Mouse (Mus musculus): Measurements from ENCODE around the gene Aco2. TPM values are rescaled to one million over a fixed set of nuclear protein-coding genes. Genes with fewer than 3 reads are reported as not detected.

Aco2 gene
- polyA plus RNA-seq, 1 experiment, result 174 TPM

DNA sequence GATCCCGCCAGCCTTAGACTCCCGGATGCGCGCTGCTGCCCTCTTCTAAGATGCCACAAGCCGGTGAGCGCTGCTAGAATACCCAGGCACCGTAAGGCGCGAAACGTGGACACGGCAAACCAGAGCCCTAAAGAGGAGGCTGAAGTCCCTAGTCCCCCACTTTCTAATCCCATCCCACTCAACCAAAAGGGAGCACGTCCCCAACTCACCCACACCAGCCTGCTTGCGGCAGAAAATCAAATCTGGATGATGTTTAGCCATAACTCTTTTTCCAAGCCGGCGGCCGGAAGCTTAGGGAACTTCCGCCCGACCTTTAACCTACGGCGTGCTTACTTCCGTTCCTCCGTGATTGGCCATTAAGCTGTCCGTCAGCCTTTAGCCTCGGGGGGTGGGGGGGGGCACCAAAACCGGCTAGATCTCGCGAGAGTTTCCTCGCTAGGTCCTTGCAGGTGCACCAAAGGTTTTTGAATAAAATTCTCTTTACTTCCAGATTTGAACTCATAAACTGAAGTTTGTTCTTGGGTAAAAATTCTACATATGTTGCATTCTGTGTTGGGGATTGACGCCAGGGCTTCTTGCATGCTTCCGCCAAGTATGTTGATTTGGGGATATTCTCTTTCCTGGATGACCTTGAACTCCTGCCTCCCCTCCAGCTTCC lies 376 bp upstream of the Aco2 start, which contains the start of gene Phf5a:
Phf5a (minus strand) TSS at position 308 of the 658 bp plus-strand sequence.
- Histone ChIP-seq H3K4me3 (ENCODE audit: low read depth, low read length) (peak within 1 kb of the TSS; percentile 96), H3K27ac (ENCODE audit: insufficient read depth, low read length) (peak within 1 kb of the TSS; percentile 73), H3K4me1 (ENCODE audit: control insufficient read depth, insufficient read depth, low read length) (peaks cover 2% of the 10 kb centered on the region), H3K9ac (ENCODE audit: low read depth, poor library complexity, severe bottlenecking) (peak within 1 kb of the TSS; percentile 98), H3K36me3 (ENCODE audit: control insufficient read depth, insufficient read depth, low read length, poor library complexity, severe bottlenecking) (peaks cover 41% of the 10 kb centered on the region), H3K27me3 (ENCODE audit: control insufficient read depth, insufficient read depth, low read length, poor library complexity, severe bottlenecking) (no peaks in the 10 kb centered on the region), H3K9me3 (replicated peaks; ENCODE audit: control insufficient read depth, insufficient read depth, low read length, poor library complexity, severe bottlenecking) (no peaks in the 10 kb centered on the region)
- TF ChIP-seq POLR2A (IDR thresholded peaks at IDR 0.05; ENCODE audit: insufficient read depth, low read length) (no peak), CTCF (IDR thresholded peaks at IDR 0.05; ENCODE audit: low read depth, low read length) (no peak), EP300 (IDR thresholded peaks at IDR 0.05; ENCODE audit: insufficient read depth, low read depth, low read length) (no peak)

DNA sequence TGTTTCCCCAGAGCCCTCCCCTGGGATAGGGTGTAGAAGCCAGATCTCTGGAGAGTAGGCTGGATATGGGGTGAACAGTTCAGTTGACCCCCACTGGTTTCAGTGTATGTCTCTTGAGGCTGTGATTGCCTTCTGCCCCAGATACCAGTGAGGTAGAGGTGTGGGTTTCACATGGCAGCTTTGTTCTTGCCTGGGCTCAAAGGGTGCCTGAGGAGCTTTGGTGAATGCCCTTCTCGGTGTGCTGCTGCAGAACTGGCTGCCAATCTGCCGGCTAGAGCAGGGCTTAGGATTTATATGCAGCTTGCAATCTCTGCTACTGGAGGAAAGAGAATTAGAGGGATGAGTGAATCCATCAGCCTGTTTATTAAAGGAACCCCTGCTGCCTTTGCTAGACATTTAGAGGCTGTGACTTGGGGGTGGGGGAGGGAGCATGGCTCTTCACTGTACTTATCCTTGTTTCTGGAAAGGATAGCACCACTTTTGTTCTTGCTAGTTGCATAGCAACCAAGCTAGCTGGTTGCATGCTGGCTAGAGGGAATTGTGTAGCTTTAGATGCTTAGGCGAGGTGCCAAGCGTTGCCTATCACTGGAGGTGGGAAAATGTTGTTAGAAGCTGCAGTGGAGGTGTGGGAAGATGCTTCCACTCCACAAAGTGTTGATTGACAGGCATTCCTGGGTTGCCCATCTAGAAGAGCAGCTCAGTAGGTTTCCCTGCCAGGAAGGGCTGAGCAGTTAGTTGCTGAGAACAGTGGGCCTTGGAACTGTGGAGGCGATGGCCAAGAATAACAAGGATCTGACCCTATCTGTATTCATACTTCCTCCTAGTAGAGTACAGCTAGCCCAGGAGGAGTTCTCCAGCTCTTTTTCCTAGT lies 7.7 kb downstream of the Aco2 start:
- no peaks in the 10 kb centered on the region for H3K27me3 ChIP-seq (ENCODE audit: control insufficient read depth, insufficient read depth, low read length, poor library complexity, severe bottlenecking)
- no peaks in the 10 kb centered on the region for H3K9me3 ChIP-seq (replicated peaks; ENCODE audit: control insufficient read depth, insufficient read depth, low read length, poor library complexity, severe bottlenecking)
- H3K9ac ChIP-seq (ENCODE audit: low read depth, poor library complexity, severe bottlenecking), result no peak overlapping the region
- no peak overlapping the region for H3K27ac ChIP-seq (ENCODE audit: insufficient read depth, low read length)
- no peak overlapping the region for H3K4me3 ChIP-seq (ENCODE audit: low read depth, low read length)
- no peaks in the 10 kb centered on the region for H3K36me3 ChIP-seq (ENCODE audit: control insufficient read depth, insufficient read depth, low read length, poor library complexity, severe bottlenecking)
- H3K4me1 ChIP-seq (ENCODE audit: control insufficient read depth, insufficient read depth, low read length), result no peaks in the 10 kb centered on the region
- TF ChIP-seq POLR2A (IDR thresholded peaks at IDR 0.05; ENCODE audit: insufficient read depth, low read length), result no peak

DNA sequence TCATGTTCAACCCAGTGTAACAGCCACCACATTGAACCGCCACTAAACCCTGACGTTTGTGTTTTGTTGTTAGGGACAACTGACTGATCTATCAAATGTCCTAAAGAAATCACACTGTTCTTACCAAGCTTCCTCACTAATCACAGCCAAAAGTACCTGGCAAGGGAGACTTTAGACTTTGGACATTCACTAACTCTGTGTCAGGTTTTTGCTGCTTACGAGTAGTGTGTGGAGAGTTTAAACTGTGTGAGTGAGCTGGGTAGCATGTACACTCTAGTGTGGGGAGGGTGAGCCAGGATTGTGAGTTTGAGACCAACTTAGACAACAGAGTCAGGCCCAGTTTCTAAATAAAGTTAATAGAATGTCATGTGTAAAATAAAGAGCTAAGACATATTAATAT lies 10.2 kb downstream of the Aco2 start:
- no peak overlapping the region for H3K4me3 ChIP-seq (ENCODE audit: low read depth, low read length)
- no peaks in the 10 kb centered on the region for H3K4me1 ChIP-seq (ENCODE audit: control insufficient read depth, insufficient read depth, low read length)
- no peaks in the 10 kb centered on the region for H3K9me3 ChIP-seq (replicated peaks; ENCODE audit: control insufficient read depth, insufficient read depth, low read length, poor library complexity, severe bottlenecking)
- no peak for TF ChIP-seq POLR2A (IDR thresholded peaks at IDR 0.05; ENCODE audit: insufficient read depth, low read length)
- no peak for TF ChIP-seq CTCF (IDR thresholded peaks at IDR 0.05; ENCODE audit: low read depth, low read length)
- no peak for TF ChIP-seq EP300 (IDR thresholded peaks at IDR 0.05; ENCODE audit: insufficient read depth, low read depth, low read length)
- H3K27me3 ChIP-seq (ENCODE audit: control insufficient read depth, insufficient read depth, low read length, poor library complexity, severe bottlenecking), result no peaks in the 10 kb centered on the region
- peaks cover 5% of the 10 kb centered on the region; the same call in 1 of the 2 replicates for H3K36me3 ChIP-seq (ENCODE audit: control insufficient read depth, insufficient read depth, low read length, poor library complexity, severe bottlenecking)
- no peak overlapping the region for H3K9ac ChIP-seq (ENCODE audit: low read depth, poor library complexity, severe bottlenecking)
- no peak overlapping the region for H3K27ac ChIP-seq (ENCODE audit: insufficient read depth, low read length)

DNA sequence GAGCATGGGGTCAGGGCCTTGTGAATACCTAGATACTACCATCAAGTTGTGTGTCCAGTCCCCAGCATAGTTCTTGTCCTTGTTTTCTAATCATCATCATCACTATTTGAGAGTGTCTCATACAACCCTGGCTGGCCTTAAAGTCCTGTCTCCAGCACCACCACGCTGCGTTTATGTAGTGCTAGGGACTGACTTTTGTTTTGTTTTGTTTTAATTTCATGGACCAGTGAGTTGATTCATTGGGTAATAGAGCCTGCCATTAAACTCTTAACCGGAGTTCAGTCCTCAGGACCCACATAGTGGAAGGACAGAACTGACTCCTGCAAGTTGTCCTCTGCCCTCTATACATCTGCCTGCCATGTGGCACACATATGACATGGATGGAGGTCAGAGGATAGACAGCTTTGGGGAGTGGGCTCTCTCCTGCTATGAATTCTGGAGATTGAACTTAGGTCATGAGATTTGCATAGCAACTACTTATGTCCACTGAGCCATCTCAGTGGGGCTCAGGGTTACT lies 13.4 kb downstream of the Aco2 start:
- no peaks in the 10 kb centered on the region for H3K9me3 ChIP-seq (replicated peaks; ENCODE audit: control insufficient read depth, insufficient read depth, low read length, poor library complexity, severe bottlenecking)
- H3K4me1 ChIP-seq (ENCODE audit: control insufficient read depth, insufficient read depth, low read length), result no peaks in the 10 kb centered on the region
- TF ChIP-seq CTCF (IDR thresholded peaks at IDR 0.05; ENCODE audit: low read depth, low read length), result no peak
- TF ChIP-seq POLR2A (IDR thresholded peaks at IDR 0.05; ENCODE audit: insufficient read depth, low read length), result no peak
- TF ChIP-seq EP300 (IDR thresholded peaks at IDR 0.05; ENCODE audit: insufficient read depth, low read depth, low read length), result no peak
- H3K27me3 ChIP-seq (ENCODE audit: control insufficient read depth, insufficient read depth, low read length, poor library complexity, severe bottlenecking), result no peaks in the 10 kb centered on the region
- peaks cover 18% of the 10 kb centered on the region for H3K36me3 ChIP-seq (ENCODE audit: control insufficient read depth, insufficient read depth, low read length, poor library complexity, severe bottlenecking)
- no peak overlapping the region for H3K4me3 ChIP-seq (ENCODE audit: low read depth, low read length)
- no peak overlapping the region for H3K27ac ChIP-seq (ENCODE audit: insufficient read depth, low read length)
- no peak overlapping the region for H3K9ac ChIP-seq (ENCODE audit: low read depth, poor library complexity, severe bottlenecking)

DNA sequence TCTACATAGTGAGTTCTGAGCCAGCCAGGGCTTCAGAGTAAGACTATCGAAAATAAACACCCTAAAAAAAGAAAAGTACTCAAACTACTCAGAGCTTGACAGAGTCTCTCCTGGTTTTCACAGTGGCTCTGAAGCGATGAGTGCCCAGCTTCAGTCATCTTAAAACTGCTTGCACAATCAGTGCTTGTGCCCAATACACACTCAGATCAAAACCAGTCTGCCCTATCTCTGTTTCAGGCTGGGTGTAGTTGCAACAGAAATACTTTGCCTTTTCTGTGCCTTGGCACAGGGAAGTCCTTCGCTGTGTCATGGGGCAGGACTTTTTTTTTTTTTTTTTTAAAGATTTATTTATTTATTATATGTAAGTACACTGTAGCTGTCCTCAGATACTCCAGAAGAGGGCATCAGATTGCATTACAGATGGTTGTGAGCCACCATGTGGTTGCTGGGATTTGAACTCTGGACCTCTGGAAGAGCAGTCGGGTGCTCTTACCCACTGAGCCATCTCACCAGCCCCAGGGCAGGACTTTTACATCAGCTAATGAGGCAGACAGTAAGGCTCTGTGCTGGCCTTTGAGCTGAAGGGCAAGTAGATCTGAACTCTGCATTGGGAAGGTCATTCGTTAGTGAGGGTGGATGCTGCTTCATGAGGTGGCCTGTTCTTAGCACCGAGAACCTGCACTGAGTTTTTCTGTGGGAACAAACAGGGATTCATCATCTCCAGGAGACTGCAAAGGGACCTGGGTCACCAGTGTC lies 14.9 kb downstream of the Aco2 start:
- Histone ChIP-seq H3K4me1 (ENCODE audit: control insufficient read depth, insufficient read depth, low read length) (no peaks in the 10 kb centered on the region), H3K27me3 (ENCODE audit: control insufficient read depth, insufficient read depth, low read length, poor library complexity, severe bottlenecking) (no peaks in the 10 kb centered on the region), H3K4me3 (ENCODE audit: low read depth, low read length) (no peak overlapping the region), H3K27ac (ENCODE audit: insufficient read depth, low read length) (no peak overlapping the region), H3K9me3 (replicated peaks; ENCODE audit: control insufficient read depth, insufficient read depth, low read length, poor library complexity, severe bottlenecking) (no peaks in the 10 kb centered on the region), H3K36me3 (ENCODE audit: control insufficient read depth, insufficient read depth, low read length, poor library complexity, severe bottlenecking) (peaks cover 23% of the 10 kb centered on the region), H3K9ac (ENCODE audit: low read depth, poor library complexity, severe bottlenecking) (no peak overlapping the region)
- no peak for TF ChIP-seq CTCF (IDR thresholded peaks at IDR 0.05; ENCODE audit: low read depth, low read length)
- no peak for TF ChIP-seq POLR2A (IDR thresholded peaks at IDR 0.05; ENCODE audit: insufficient read depth, low read length)
- TF ChIP-seq EP300 (IDR thresholded peaks at IDR 0.05; ENCODE audit: insufficient read depth, low read depth, low read length), result no peak

All from ES-Bruce4 (cell line).